ENCODE assay signal across 11 mouse cellular contexts in the genomic region with DNA sequence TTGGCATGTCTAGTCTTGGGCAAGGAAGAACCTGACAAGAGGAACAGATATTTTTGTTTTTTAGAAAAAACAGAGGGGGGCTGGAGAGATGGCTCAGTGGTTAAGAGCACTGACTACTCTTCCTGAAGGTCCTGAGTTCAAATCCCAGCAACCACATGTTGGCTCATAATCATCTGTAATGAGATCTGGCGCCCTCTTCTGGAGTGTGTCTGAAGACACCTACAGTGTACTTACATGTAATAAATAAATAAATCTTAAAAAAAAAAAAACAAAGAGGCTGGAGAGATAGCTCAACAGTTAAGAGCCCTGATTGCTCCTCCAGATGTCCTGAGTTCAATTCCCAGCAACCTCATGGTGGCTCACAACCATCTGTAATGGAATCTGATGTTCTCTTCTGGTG. TPM values are rescaled to one million over a fixed set of nuclear protein-coding genes. Genes with fewer than 3 reads are reported as not detected.
"Had no signal": no experiment of that assay in that cellular context is flagged by ENCODE, and none has a peak within 500 bp of the region (broad histone marks: within the 10 kb centered on the region; RNA-seq: fewer than 3 reads in every experiment).

No protein-coding gene starts in this region.

RNA-seq across cellular contexts. Expression of a gene that starts 6.0 kb away (rescaled TPM):
- total RNA-seq: layer of hippocampus, postnatal 25 days; left cerebral cortex, postnatal 25 days; megakaryocyte progenitor cell, adult 5-6 weeks had no signal
- polyA plus RNA-seq: kidney, embryonic 14.5 days; limb, embryonic 11.5 days; limb, embryonic 15.5 days; liver, embryonic 12.5 days; lung, embryonic 15.5 days; midbrain, embryonic 13.5 days; neural tube, embryonic 12.5 days had no signal

RNA-seq across cellular contexts. Expression of a gene that starts 34.6 kb away (rescaled TPM):
- total RNA-seq: neutrophil, adult 5-6 weeks had no signal
